Mouse (Mus musculus) spleen, adult 2 months (tissue): ENCODE measurements around the gene Als2cl.

Source experiments
- CTCF ChIP-seq: fragments of 200-500 bp; IDR thresholded peaks from 2 replicates; pipeline ENCODE4 v1.5.1; 2011; ENCODE audit warnings: mild to moderate bottlenecking, inconsistent platforms; ENCODE audit not compliant: insufficient read depth, insufficient read length, insufficient replicate concordance; ENCODE audit errors: extremely low read depth
- POLR2A ChIP-seq: fragments of 200-500 bp; IDR thresholded peaks from 2 replicates; pipeline ENCODE4 v1.6.1; 2011; ENCODE audit warnings: low read depth, low read length, inconsistent platforms

GRCm38 (mm10) chr9:110834961-110835360, 44.7 kb upstream of the Als2cl start:
- TF ChIP-seq POLR2A (no peak), CTCF (no peak)
